Mouse (Mus musculus): Measurements from ENCODE around the gene Zbtb46.

The Zbtb46 gene

GRCm38 (mm10) chr2:181363946-181364345 lies 95.3 kb downstream of the Zbtb46 start:
- DNase-seq (ENCODE audit: low spot score): no peak

DNA sequence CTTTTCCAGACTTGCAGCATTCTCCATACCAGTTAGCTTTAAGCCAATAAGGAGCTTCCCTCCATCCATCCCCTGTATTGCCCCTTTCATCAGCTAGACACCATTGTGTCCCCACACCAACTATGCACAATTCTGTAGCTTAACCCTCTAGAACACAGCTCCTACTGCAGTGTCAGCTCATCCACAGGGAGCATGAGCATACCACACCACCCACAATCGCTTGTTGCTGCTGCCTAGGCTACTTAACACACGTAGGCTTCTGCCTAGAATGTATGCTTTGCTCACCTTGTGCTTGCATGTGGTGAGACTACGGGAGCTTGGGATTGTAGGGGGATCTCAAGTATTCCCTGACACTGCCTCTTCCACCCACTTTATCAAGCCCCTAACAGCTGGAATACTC lies 102.4 kb downstream of the Zbtb46 start:
- no peak for DNase-seq (ENCODE audit: low spot score)

DNA sequence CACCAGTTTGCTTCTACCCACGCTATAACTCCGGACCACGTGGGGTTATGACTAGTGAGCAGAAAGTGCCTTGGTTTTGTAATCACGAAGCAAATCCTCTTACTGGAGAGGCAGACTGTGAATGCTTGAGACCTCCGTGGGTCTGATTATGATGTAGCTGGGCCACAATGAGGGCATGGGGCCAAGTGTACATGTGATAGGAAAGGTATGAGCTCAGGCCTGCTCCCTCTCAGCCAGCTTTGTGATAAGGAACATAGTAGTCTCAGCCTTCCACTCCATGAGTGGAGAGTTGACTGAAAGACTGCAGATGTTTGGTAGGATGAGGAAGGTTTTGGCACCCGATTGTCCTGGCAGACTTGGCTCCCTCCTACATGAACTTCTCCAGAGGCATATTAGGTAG lies 116.5 kb downstream of the Zbtb46 start:
- DNase-seq (ENCODE audit: low spot score): no peak

DNA sequence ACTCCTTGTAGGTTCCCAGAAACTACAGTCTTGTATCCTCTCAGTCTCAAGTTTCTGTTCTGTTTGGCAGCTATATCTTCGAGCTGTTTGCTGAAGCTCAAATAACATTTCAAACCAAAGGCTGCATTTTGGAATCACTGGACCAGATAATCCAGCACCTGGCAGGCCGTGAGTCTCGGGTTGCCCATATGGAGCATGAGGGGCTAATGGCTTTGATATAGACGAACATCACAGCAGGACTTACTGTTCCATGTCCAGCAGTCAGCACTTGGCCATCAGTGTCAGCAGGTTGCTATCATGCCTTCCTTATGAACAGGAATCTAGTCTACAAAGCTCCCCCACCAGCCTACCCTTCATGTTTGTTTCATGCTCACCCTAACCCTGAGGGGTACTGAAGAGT lies 118.8 kb downstream of the Zbtb46 start:
- no peak for DNase-seq (ENCODE audit: low spot score)
